15 mouse cellular contexts compared by ENCODE assay signal in genomic region chr13:55431889-55432685, GRCm38 (mm10). TPM values are rescaled to one million over a fixed set of nuclear protein-coding genes. Genes with fewer than 3 reads are reported as not detected.
DNase-seq lines count a peak whose midpoint lies in the region.
"Had no signal": no experiment of that assay in that cellular context is flagged by ENCODE, and none has a peak within 500 bp of the region (broad histone marks: within the 10 kb centered on the region; RNA-seq: fewer than 3 reads in every experiment).

No protein-coding gene starts in this region.

- DNase-seq in spleen, postnatal 36 days (ENCODE audit: low spot score in 2 of 2): peak; percentile 85
- no peak for DNase-seq in spleen, adult 18-20 months
- peak; percentile 89 for DNase-seq in naive thymus-derived CD4-positive, alpha-beta T cell, adult 2 months (ENCODE audit: low read depth)
- peak; percentile 52 for DNase-seq in thymus, postnatal 4 days
- no peak for DNase-seq in ovary, postnatal 36 days (ENCODE audit: low spot score)
- no peak for DNase-seq in kidney, adult 18-20 months
- DNase-seq in yolk sac, embryonic 10.5 days (ENCODE audit: low spot score): no peak
- DNase-seq: cerebellum, adult 9-11 months; kidney, adult 11 months had no signal

- H3K4me1 ChIP-seq in brown adipose tissue, adult 24 weeks (ENCODE audit: control insufficient read depth, insufficient read depth, insufficient read length, low read length): no peaks in the 10 kb centered on the region; the same call in 1 of the 2 replicates
- H3K4me1 ChIP-seq: hindbrain, embryonic 10.5 days had no signal

- 0 out of 2 replicates have a peak overlapping the region, but pooled peaks have one; percentile 9 for H3K27ac ChIP-seq in brown adipose tissue, adult 24 weeks (replicated peaks; ENCODE audit: low read depth, low read length)
- H3K27ac ChIP-seq: embryonic facial prominence, embryonic 10.5 days; hindbrain, embryonic 10.5 days; liver, embryonic 14.5 days had no signal

- no peak overlapping the region for H3K4me3 ChIP-seq in brown adipose tissue, adult 24 weeks (ENCODE audit: insufficient read depth, low read depth, low read length)
- H3K4me3 ChIP-seq: embryonic facial prominence, embryonic 10.5 days; hindbrain, embryonic 10.5 days; myocyte had no signal

RNA-seq across cellular contexts. Expression of gene F12, which starts 5.5 kb away (rescaled TPM):
- polyA plus RNA-seq in brown adipose tissue, adult 24 weeks (2012; ENCODE audit: insufficient read depth, insufficient read length, missing spikeins): not detected in 2 replicates
- polyA plus RNA-seq: embryonic facial prominence, embryonic 10.5 days; myocyte had no signal

RNA-seq across cellular contexts. Expression of gene Grk6, which starts 12.8 kb away (rescaled TPM):
- 10.5 and 17.4 TPM in 2 replicates for polyA plus RNA-seq in brown adipose tissue, adult 24 weeks (2012; ENCODE audit: insufficient read depth, insufficient read length, missing spikeins)

RNA-seq across cellular contexts. Expression of gene Pfn3, which starts 17.1 kb away (rescaled TPM):
- polyA plus RNA-seq in brown adipose tissue, adult 24 weeks (2012; ENCODE audit: insufficient read depth, insufficient read length, missing spikeins): not detected in 2 replicates
- polyA plus RNA-seq: embryonic facial prominence, embryonic 10.5 days; hindbrain, embryonic 10.5 days; liver, embryonic 14.5 days; myocyte; urinary bladder, adult 2 months had no signal

RNA-seq across cellular contexts. Expression of gene Prr7, which starts 32.0 kb away (rescaled TPM):
- polyA plus RNA-seq in brown adipose tissue, adult 24 weeks (2012; ENCODE audit: insufficient read depth, insufficient read length, missing spikeins): not detected in 2 replicates

RNA-seq across cellular contexts. Expression of gene Slc34a1, which starts 34.1 kb away (rescaled TPM):
- polyA plus RNA-seq in brown adipose tissue, adult 24 weeks (2012; ENCODE audit: insufficient read depth, insufficient read length, missing spikeins): not detected in 2 replicates
- polyA plus RNA-seq: embryonic facial prominence, embryonic 10.5 days had no signal

Comparison
In these comparisons a context has a peak if more than half of its experiments do, and no peak if none do; other contexts are left out.
1. DNase-seq: peak in spleen, postnatal 36 days (2 of 2), naive thymus-derived CD4-positive, alpha-beta T cell, adult 2 months (single experiment) and thymus, postnatal 4 days (single experiment); none in spleen, adult 18-20 months (0 of 2), ovary, postnatal 36 days (single experiment), kidney, adult 18-20 months (single experiment) and yolk sac, embryonic 10.5 days (single experiment).